Mouse (Mus musculus): ENCODE results near the gene Zdhhc19. TPM values are rescaled to one million over a fixed set of nuclear protein-coding genes. Genes with fewer than 3 reads are reported as not detected.

Zdhhc19 gene
- total RNA-seq, 4 experiments from 2014 or later: not detected

DNA sequence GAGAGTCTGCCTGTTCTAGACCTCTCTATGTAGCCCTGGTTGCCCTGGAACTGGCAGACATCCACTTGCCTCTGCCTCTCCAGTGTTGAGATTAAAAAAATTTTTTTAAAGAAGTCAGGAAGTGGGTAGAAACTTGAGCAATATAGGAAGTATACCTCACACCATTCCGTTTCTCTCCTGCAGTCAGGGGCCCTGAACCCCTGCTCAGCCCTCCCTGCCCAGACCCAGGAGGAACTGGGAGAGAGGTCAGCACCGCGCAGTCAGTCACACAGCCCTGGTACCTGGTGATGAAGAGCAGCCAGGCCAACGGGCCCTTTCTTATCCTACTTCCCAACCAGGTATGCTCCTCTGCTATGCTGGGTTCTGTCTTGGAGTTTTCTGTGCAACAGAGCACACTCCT is 54.0 kb downstream of the Zdhhc19 start:
- no peak for DNase-seq (ENCODE audit: low spot score)

GRCm38 (mm10) chr16:32550487-32550886 is 54.4 kb downstream of the Zdhhc19 start:
- DNase-seq (ENCODE audit: low spot score): no peak

DNA sequence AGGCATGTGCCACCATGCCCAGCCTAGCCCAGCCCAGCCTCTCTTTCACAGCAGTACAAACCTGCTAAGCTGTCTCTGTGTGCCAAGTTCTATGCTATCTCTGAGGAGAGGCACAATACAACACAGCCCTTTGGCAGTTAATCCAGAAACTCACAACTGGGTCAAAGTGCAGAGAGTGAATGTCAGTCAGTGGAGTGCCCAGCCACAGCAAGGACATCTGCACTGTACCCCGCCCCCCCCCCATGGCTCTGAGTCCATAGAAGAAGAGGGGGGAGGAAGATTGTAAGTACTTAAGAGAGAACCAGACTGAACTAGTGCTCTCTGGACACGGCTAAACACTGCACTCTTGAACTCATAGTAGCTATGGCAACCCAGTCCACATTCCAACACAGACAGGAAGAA is 55.3 kb downstream of the Zdhhc19 start:
- DNase-seq (ENCODE audit: low spot score): peak; percentile 39

- DNase-seq (ENCODE audit: low spot score): no peak
Observed at GRCm38 (mm10) chr16:32555588-32555987, 59.5 kb downstream of the Zdhhc19 start.

GRCm38 (mm10) chr16:32559493-32559892 is 63.4 kb downstream of the Zdhhc19 start:
- DNase-seq (ENCODE audit: low spot score): no peak

DNA sequence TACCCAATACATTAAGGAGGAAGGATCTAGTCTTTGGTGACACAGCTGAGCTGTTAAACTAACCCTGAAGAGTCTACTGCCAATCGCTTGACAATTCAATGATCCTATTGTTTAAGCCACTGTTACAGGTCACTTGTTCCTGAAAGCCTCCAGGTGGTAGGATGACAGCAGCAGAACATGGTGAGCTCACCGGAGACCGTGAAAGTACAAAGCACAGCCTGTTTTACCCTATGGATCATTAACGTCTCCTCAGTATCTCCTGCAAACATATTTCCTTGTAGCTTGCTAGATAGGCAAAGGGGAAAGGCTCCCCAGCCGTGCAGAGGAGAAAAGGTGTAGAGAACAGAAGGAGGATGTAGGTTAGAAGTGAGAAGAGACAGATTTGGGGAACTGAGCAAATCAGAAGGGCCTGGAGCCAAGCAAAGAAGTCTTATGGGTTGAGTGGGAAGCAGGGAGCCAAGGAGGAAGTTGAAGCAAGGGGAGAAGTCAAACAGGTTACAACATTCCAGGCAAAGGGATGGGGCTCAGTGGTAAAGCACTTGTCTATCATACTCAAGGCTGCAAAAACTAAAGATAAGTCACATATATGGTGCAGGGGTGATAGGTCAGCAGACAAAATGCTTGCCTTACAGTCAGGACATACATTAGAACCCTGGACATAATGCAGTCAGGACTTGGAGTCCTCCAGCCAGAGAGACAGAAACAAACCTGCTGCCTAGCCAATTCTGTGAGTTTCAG is 67.2 kb downstream of the Zdhhc19 start:
- DNase-seq (ENCODE audit: low spot score): no peak

DNA sequence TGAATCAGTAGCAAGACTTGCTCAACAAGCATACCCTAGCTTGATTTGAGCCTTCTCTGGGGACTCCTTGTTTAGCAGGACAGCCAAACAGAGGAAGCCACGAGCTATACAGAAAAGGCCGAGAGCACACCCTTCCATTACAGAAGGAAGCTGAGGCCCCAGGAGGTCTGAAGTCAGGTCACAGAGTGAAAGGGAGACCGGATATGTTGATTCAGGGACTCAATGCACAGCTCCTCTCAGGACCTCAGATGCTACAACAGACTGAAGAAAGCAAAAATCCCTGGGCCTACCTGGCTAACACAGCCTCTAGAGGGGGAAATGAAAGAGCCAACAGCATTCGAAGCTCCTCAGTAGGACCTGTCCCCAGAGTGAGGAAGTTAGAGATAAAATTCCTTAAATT is 71.2 kb downstream of the Zdhhc19 start:
- no peak for DNase-seq (ENCODE audit: low spot score)

DNA sequence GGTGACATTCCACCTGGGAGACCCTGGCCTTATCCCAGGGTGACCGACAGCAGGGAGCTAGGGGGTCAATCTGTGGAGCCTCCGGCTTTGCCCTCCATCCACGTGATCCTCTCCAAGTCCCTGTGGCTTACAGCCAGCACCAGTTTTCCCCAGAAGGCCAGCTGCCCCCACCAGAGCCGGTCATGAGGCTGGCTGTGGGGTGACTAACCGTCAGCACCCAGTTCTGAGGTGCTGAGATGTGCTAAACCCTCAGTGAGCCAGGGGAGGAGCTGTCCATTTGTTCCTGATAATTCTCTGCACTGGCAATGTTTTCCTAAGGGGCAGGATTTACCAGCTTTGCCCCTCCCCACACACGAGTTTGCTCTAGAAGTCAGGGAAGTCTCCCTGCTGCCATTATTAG is 72.3 kb downstream of the Zdhhc19 start:
- no peak for DNase-seq (ENCODE audit: low spot score)

DNA sequence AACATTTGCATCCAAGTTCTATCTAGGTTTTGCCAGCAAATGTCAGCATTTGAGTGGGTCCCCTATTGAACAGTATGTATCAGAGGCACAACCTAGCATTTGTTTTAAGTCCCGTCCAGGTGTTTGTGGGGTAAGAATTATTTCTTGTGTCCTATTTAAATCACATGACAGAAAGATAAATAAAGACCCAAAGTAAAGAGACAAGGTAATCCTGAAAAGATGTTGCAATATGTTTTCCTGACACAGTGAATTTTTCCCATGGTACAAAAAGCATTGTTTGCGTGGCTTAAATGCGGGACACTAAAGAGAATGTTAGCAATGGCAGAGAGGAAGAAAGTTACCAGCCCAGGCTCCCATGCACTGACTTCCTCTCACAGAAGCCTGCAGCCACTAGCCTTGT is 74.0 kb downstream of the Zdhhc19 start:
- DNase-seq (ENCODE audit: low spot score): no peak

DNA sequence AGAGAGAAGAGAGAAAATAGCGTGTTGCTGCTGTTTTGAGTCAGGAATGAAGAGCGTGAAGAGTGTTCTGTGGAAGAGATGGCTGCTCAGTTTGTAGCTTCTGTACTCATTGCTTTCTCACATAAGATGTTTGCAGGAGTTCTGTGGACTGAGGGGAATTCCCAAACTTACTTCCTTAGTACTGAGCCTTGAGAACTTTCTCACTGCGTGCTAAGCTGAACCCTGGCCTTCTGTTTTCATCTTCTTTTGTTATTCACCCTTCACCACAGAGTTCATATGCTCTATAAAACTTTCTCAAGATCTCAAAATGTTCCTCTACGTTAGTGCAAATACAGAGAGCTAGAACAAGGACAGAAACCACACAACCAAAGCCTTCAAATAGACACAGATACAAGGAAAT is 76.5 kb downstream of the Zdhhc19 start:
- no peak for DNase-seq (ENCODE audit: low spot score)

DNA sequence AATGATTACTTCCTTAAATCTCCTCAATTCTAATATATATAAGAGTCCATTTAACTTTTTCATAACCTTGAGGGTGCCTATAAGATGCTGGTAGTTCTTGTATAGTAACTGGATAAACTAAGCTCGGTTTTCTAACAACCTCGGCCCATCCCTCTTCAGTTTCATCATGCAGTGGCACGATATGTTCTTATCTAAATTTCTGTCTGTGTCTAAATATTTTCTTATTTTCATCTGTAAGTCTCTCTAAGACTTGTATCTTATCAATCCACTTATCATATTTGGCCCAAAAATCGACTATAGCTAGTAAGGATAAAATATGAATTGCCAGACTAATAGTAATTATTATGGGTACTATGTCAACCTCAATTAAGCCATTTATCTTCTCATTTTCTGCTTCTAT is 90.4 kb downstream of the Zdhhc19 start:
- no peak for DNase-seq (ENCODE audit: low spot score)

DNA sequence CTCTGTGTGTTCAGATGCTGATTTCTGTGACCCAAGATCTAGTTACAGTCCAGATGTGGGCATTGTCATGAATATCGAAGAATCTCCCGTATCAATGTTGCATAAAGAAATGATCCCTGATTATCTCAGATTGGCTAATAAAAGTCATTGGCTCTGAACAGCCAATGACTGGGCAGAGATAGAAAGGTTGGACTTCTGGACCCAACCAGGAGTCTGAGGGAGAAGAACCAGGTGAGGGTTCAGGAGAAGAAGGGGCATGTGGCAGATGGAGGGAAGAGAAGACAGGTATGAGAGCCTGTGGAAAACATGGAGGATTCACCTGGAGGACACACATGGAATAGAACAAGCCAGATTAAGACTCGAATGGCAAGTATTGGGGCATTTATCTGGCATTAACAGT is 92.5 kb downstream of the Zdhhc19 start:
- DNase-seq (ENCODE audit: low spot score): no peak

DNA sequence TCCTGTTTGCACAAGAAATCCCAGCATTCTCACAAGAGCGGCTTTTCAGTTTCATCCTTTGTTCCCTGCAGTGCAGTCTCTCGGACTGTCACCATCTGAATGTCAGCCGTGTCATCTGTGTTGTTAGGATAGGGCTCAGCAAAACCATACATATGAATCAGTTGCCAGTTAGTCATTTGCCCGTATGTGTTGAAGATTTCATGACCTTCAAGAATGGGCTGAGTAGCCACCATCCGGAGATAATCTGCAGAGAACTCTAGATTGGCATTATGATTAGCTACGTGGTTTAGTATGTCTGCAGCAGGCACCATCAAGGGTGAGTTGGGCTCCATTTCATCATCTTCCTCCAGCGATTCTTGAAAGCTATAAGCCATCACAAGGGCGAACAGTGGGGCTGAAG is 95.5 kb downstream of the Zdhhc19 start:
- no peak for DNase-seq (ENCODE audit: low spot score)

DNA sequence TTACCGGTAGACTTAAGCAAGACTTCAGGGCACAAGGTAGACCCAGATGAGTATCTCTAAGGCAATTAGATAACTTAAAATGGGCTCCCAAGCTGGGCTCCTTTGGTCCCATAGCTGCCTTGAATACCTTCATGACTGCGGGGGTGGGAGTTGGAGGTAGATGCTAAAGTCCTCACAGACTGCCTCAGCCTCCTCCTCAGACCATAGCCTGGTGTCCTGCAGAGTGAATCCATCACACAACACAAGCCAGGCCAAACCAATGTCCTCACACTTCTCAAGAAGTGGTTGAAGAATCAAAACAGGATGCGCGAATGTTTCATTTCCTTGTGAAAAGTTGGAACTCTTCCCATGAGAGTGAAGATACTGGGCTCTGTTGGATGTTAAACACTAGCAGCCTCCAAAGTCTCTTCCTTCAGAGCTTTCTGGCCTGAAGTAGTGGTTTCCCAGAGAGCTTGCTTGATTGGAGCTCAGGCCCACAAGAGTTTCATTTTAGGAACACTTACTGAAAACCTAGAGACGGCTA is 97.3 kb downstream of the Zdhhc19 start:
- no peak for DNase-seq (ENCODE audit: low spot score)

GRCm38 (mm10) chr16:32593916-32594315 is 97.9 kb downstream of the Zdhhc19 start:
- DNase-seq (ENCODE audit: low spot score): no peak

- DNase-seq (ENCODE audit: low spot score): no peak
Observed at GRCm38 (mm10) chr16:32594701-32595100, 98.6 kb downstream of the Zdhhc19 start.

DNA sequence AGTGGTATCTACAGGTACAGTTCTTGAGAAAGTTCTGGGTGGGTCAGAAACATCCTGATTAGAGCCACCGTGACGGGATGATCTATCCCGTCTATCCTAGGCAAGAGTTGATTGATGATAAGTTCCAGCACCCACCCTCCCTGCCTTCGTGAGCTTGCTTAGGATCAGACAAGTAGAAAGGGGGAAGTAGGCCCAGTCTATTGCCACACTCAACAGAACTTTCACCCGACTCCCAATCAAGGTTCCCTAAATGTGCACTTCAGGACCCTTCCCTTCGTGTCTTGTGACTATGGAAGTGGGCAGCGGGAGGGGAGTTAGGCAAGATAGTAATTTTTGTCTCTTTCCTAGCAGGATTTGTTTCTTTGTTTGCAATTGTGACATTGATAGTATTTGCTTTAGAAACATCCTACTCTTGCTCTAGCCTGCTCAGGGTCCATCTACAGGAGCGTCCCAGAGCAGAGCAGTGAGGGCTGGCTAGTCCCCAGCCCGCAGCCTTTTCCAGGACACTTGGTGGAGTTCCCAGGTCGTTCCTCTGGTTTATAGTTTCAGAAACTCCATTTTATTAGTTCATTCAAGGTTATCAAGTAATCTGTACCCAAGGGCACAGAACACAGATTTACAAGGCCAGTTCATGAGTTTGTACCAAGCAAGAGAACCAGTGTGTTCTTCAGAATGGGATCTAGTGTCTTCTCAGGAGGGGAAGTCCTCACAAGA is 99.2 kb downstream of the Zdhhc19 start:
- no peak for DNase-seq (ENCODE audit: low spot score)

DNA sequence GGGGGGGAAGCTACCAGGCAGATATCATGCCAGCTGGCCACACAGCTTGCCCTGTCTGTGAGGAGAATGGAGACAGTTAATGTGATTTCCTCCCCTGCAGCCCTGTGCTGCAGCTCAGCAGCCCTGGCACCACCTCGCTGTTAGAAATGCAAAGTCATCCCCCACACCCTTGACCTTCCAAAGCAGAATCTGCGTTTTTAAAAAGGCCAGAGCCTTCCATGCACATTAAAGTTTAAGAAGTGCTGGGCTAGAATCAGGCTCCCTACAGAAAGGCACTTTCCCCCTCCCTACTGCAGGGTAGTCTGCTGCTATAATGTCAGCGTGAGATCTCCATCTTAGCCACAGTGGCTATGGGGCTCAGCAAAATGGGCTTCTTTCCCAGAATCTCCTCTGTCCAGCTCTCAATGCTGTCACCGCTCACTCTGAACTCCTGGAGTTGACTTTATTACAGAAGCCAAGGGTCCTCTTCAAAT is 101.9 kb downstream of the Zdhhc19 start:
- DNase-seq (ENCODE audit: low spot score): no peak

- DNase-seq (ENCODE audit: low spot score): peak; percentile 29
Observed at GRCm38 (mm10) chr16:32599151-32599550, 103.1 kb downstream of the Zdhhc19 start.

- no peak for DNase-seq (ENCODE audit: low spot score)
Observed at GRCm38 (mm10) chr16:32602193-32602685, 106.2 kb downstream of the Zdhhc19 start.

- no peak for DNase-seq (ENCODE audit: low spot score)
Observed at GRCm38 (mm10) chr16:32607562-32608343, 111.7 kb downstream of the Zdhhc19 start.

DNA sequence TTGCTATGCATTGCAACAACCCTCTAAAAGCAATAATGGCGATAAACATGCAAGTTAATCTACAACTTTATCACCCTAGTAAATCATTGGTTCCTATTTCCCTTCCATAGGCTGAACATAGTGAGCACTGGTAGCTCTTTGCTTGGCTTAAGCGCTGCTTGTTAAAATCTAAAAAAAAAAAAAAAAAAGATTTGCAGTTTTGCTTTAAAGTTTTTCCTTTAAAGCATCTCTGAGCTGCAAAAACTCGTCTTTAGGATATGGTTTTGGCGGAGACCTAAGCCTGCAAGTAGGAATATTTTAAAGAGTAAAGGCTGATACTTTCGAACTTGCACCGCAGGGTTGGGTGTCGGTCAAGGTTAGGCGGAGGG is 112.3 kb downstream of the Zdhhc19 start:
- DNase-seq (ENCODE audit: low spot score): no peak
